Mouse (Mus musculus) CH12.LX (cell line): ENCODE data around the gene Syk. TPM values are rescaled to one million over a fixed set of nuclear protein-coding genes. Genes with fewer than 3 reads are reported as not detected.

ENCODE experiments used
- DNase-seq: peaks from one replicate; pipeline ENCODE4 v3.0.0-alpha.2; 2013; ENCODE audit errors: extremely low read depth
- H3K27ac ChIP-seq: 2 replicates; pipeline ENCODE4 v1.5.1; 2012; ENCODE audit warnings: low read depth, mild to moderate bottlenecking, control low read depth, moderate library complexity; ENCODE audit not compliant: insufficient read depth
- H3K27me3 ChIP-seq: replicated peaks from 2 replicates; pipeline ENCODE3; 2012; ENCODE audit warnings: inconsistent platforms
- H3K36me3 ChIP-seq, 2 experiments: replicated peaks in 1 of 2; 2 replicates each; pipeline versions ENCODE3 to v1.6.1; 2012; ENCODE audit warnings: inconsistent platforms in 1 of 2, low read length in 1 of 2, mild to moderate bottlenecking in 1 of 2, mixed read lengths in 1 of 2, moderate library complexity in 1 of 2; ENCODE audit not compliant: control insufficient read depth in 1 of 2, insufficient read depth in 1 of 2
- H3K4me1 ChIP-seq, 2 experiments: 2 replicates each; pipeline ENCODE4 v1.6.1; 2012; ENCODE audit warnings: inconsistent platforms in 1 of 2, moderate library complexity in 1 of 2; ENCODE audit not compliant: insufficient read depth in 2 of 2, control insufficient read depth in 1 of 2
- H3K4me2 ChIP-seq: 2 replicates; pipeline ENCODE4 v1.6.1; 2012; ENCODE audit warnings: low read depth, mild to moderate bottlenecking, control low read depth; ENCODE audit not compliant: poor library complexity, insufficient read depth, severe bottlenecking
- H3K4me3 ChIP-seq, 3 experiments: fragments of 150-350 bp in 1 of 3; sonication (generic) in 1 of 3; replicated peaks in 1 of 3; 2 replicates each; pipeline versions ENCODE3 to v1.5.1; 2011 to 2012; ENCODE audit warnings: low read depth in 2 of 3, low read length in 2 of 3, mild to moderate bottlenecking in 2 of 3, moderate library complexity in 2 of 3, control low read depth in 1 of 3, improper control_type of control experiment in 1 of 3, inconsistent platforms in 1 of 3, mixed read lengths in 1 of 3; ENCODE audit not compliant: poor library complexity in 1 of 3
- H3K79me2 ChIP-seq: replicated peaks from 2 replicates; pipeline ENCODE4 v1.6.1; 2012; ENCODE audit warnings: mild to moderate bottlenecking, moderate library complexity; ENCODE audit not compliant: control insufficient read depth, poor library complexity, insufficient read depth, severe bottlenecking; ENCODE audit errors: extremely low read depth
- H3K9ac ChIP-seq: 2 replicates; pipeline ENCODE4 v1.6.1; 2012; ENCODE audit warnings: low read depth, mild to moderate bottlenecking, control low read depth, moderate library complexity; ENCODE audit not compliant: insufficient read depth
- H3K9me3 ChIP-seq: replicated peaks from 2 replicates; pipeline ENCODE3; 2012; ENCODE audit warnings: low read length, inconsistent platforms, mixed read lengths
- BHLHE40 ChIP-seq: IDR thresholded peaks from 2 replicates; pipeline ENCODE4 v1.6.1; 2011; ENCODE audit warnings: mild to moderate bottlenecking, low read depth, low read length, improper control_type of control experiment
- CHD1 ChIP-seq: IDR thresholded peaks from 2 replicates; pipeline ENCODE4 v1.6.1; 2012; ENCODE audit warnings: low read depth, low read length, improper control_type of control experiment, inconsistent platforms
- CHD2 ChIP-seq: IDR thresholded peaks from 2 replicates; pipeline ENCODE4 v1.6.1; 2011; ENCODE audit warnings: low read length, improper control_type of control experiment
- CTCF ChIP-seq, 2 experiments: IDR thresholded peaks in 1 of 2; conservative IDR thresholded peaks in 1 of 2; 2 replicates each; pipeline ENCODE4 v1.5.1; 2011 to 2012; ENCODE audit warnings: low read depth in 2 of 2, low read length in 2 of 2, improper control_type of control experiment in 1 of 2, inconsistent platforms in 1 of 2, mild to moderate bottlenecking in 1 of 2, moderate library complexity in 1 of 2
- E2F4 ChIP-seq: IDR thresholded peaks from 2 replicates; pipeline ENCODE4 v1.6.1; 2011; ENCODE audit warnings: low read depth, low read length, improper control_type of control experiment; ENCODE audit not compliant: insufficient replicate concordance
- ELF1 ChIP-seq: IDR thresholded peaks from 2 replicates; pipeline ENCODE4 v1.6.1; 2014; ENCODE audit warnings: low read depth, mild to moderate bottlenecking, inconsistent platforms, low read length, improper control_type of control experiment
- EP300 ChIP-seq: IDR thresholded peaks from 2 replicates; pipeline ENCODE4 v1.6.1; 2011; ENCODE audit warnings: low read length, improper control_type of control experiment
- ETS1 ChIP-seq: conservative IDR thresholded peaks from 2 replicates; pipeline ENCODE4 v1.6.1; 2012; ENCODE audit warnings: low read depth, mild to moderate bottlenecking, inconsistent platforms, low read length, improper control_type of control experiment, moderate library complexity
- GABPA ChIP-seq: IDR thresholded peaks from 2 replicates; pipeline ENCODE4 v1.6.1; 2012; ENCODE audit warnings: low read depth, low read length, improper control_type of control experiment, inconsistent platforms; ENCODE audit not compliant: insufficient replicate concordance
- HCFC1 ChIP-seq: IDR thresholded peaks from 2 replicates; pipeline ENCODE4 v1.6.1; 2012; ENCODE audit warnings: low read depth, mild to moderate bottlenecking, inconsistent platforms, low read length, improper control_type of control experiment
- IRF4 ChIP-seq: IDR thresholded peaks from 2 replicates; pipeline ENCODE4 v1.6.1; 2014; ENCODE audit warnings: low read depth, mild to moderate bottlenecking, inconsistent platforms, low read length, improper control_type of control experiment
- JUN ChIP-seq: IDR thresholded peaks from 2 replicates; pipeline ENCODE4 v1.6.1; 2011; ENCODE audit warnings: low read depth, mild to moderate bottlenecking, low read length, improper control_type of control experiment, moderate library complexity; ENCODE audit not compliant: insufficient read depth
- JUND ChIP-seq: conservative IDR thresholded peaks from 2 replicates; pipeline ENCODE4 v1.6.1; 2011; ENCODE audit warnings: low read depth, low read length, improper control_type of control experiment
- KAT2A ChIP-seq: IDR thresholded peaks from 2 replicates; pipeline ENCODE4 v1.6.1; 2012; ENCODE audit warnings: low read length, improper control_type of control experiment, inconsistent platforms; ENCODE audit not compliant: insufficient replicate concordance
- MAFK ChIP-seq: IDR thresholded peaks from 2 replicates; pipeline ENCODE4 v1.6.1; 2011; ENCODE audit warnings: low read length, improper control_type of control experiment; ENCODE audit not compliant: insufficient replicate concordance
- MAX ChIP-seq: IDR thresholded peaks from 2 replicates; pipeline ENCODE4 v1.6.1; 2011; ENCODE audit warnings: low read length, improper control_type of control experiment
- MAZ ChIP-seq: IDR thresholded peaks from 2 replicates; pipeline ENCODE4 v1.6.1; 2012; ENCODE audit warnings: low read depth, mild to moderate bottlenecking, inconsistent platforms, low read length, improper control_type of control experiment, moderate library complexity
- MEF2A ChIP-seq: IDR thresholded peaks from 2 replicates; pipeline ENCODE4 v1.6.1; 2014; ENCODE audit warnings: low read depth, mild to moderate bottlenecking, inconsistent platforms, low read length, improper control_type of control experiment, borderline replicate concordance
- MXI1 ChIP-seq: IDR thresholded peaks from 2 replicates; pipeline ENCODE4 v1.6.1; 2011; ENCODE audit warnings: mild to moderate bottlenecking, low read depth, low read length, improper control_type of control experiment
- MYC ChIP-seq: IDR thresholded peaks from 2 replicates; pipeline ENCODE4 v1.6.1; 2011; ENCODE audit warnings: low read depth, mild to moderate bottlenecking, improper control_type of control experiment, low read length
- NELFE ChIP-seq: IDR thresholded peaks from 2 replicates; pipeline ENCODE4 v1.6.1; 2011; ENCODE audit warnings: low read depth, low read length, improper control_type of control experiment
- NRF1 ChIP-seq: IDR thresholded peaks from 2 replicates; pipeline ENCODE4 v1.6.1; 2014; ENCODE audit warnings: low read depth, mild to moderate bottlenecking, inconsistent platforms, low read length, improper control_type of control experiment, moderate library complexity
- PAX5 ChIP-seq: IDR thresholded peaks from 2 replicates; pipeline ENCODE4 v1.6.1; 2012; ENCODE audit warnings: low read length, inconsistent platforms, mixed read lengths
- POLR2A ChIP-seq: IDR thresholded peaks from 2 replicates; pipeline ENCODE4 v1.6.1; 2011; ENCODE audit warnings: low read depth, mild to moderate bottlenecking, improper control_type of control experiment, low read length
- POLR2AphosphoS2 ChIP-seq: IDR thresholded peaks from 2 replicates; pipeline ENCODE4 v1.6.1; 2011; ENCODE audit warnings: low read depth, low read length, improper control_type of control experiment
- RAD21 ChIP-seq: IDR thresholded peaks from 2 replicates; pipeline ENCODE4 v1.6.1; 2011; ENCODE audit warnings: low read depth, mild to moderate bottlenecking, low read length, improper control_type of control experiment, moderate library complexity
- RCOR1 ChIP-seq: conservative IDR thresholded peaks from 2 replicates; pipeline ENCODE4 v1.6.1; 2012; ENCODE audit warnings: low read depth, mild to moderate bottlenecking, inconsistent platforms, low read length, improper control_type of control experiment
- SIN3A ChIP-seq: IDR thresholded peaks from 2 replicates; pipeline ENCODE4 v1.6.1; 2012; ENCODE audit warnings: low read length, improper control_type of control experiment, inconsistent platforms
- SMC3 ChIP-seq: IDR thresholded peaks from 2 replicates; pipeline ENCODE4 v1.6.1; 2011; ENCODE audit warnings: low read depth, low read length, improper control_type of control experiment
- TBP ChIP-seq: conservative IDR thresholded peaks from 2 replicates; pipeline ENCODE4 v1.6.1; 2011; ENCODE audit warnings: low read depth, low read length, improper control_type of control experiment
- TCF12 ChIP-seq: IDR thresholded peaks from 2 replicates; pipeline ENCODE4 v1.6.1; 2014; ENCODE audit warnings: low read depth, mild to moderate bottlenecking, inconsistent platforms, low read length, improper control_type of control experiment
- UBTF ChIP-seq: IDR thresholded peaks from 2 replicates; pipeline ENCODE4 v1.6.1; 2012; ENCODE audit warnings: low read depth, mild to moderate bottlenecking, inconsistent platforms, low read length, improper control_type of control experiment, moderate library complexity
- USF1 ChIP-seq: IDR thresholded peaks from 2 replicates; pipeline ENCODE4 v1.6.1; 2014; ENCODE audit warnings: low read depth, mild to moderate bottlenecking, inconsistent platforms, low read length, improper control_type of control experiment
- USF2 ChIP-seq: conservative IDR thresholded peaks from 2 replicates; pipeline ENCODE4 v1.6.1; 2011; ENCODE audit warnings: low read depth, low read length, improper control_type of control experiment
- ZC3H11A ChIP-seq: IDR thresholded peaks from 2 replicates; pipeline ENCODE4 v1.6.1; 2012; ENCODE audit warnings: low read depth, mild to moderate bottlenecking, inconsistent platforms, low read length, improper control_type of control experiment
- ZKSCAN1 ChIP-seq: IDR thresholded peaks from 2 replicates; pipeline ENCODE4 v1.6.1; 2012; ENCODE audit warnings: low read depth, inconsistent platforms, low read length, improper control_type of control experiment, borderline replicate concordance
- ZMIZ1 ChIP-seq: IDR thresholded peaks from 2 replicates; pipeline ENCODE4 v1.6.1; 2012; ENCODE audit warnings: low read depth, mild to moderate bottlenecking, inconsistent platforms, low read length, improper control_type of control experiment
- ZNF384 ChIP-seq: IDR thresholded peaks from 2 replicates; pipeline ENCODE4 v1.6.1; 2012; ENCODE audit warnings: low read depth, low read length, improper control_type of control experiment, inconsistent platforms
- dilution Hi-C: fragments of 300-500 bp; cut with MboI; formaldehyde crosslinking; loops from 2 replicates; pipeline ENCODE4 v1.14.3; 2020; ENCODE audit warnings: low sequenced_read_pairs; ENCODE audit not compliant: extremely low pct_unique_long_range_greater_than_20kb, extremely low pct_ligation_motif_present
- in situ Hi-C: fragments of 300-500 bp; cut with MboI; formaldehyde crosslinking; loops from 3 replicates; pipeline ENCODE4 v1.14.3; 2019; ENCODE audit warnings: low sequenced_read_pairs, low pct_ligation_motif_present, low pct_unique_long_range_greater_than_20kb, mixed read lengths
- polyA plus RNA-seq: library from polyadenylated mRNA; unstranded; fragments of >175 nt; gene quantifications from 2 replicates; pipeline ENCODE4 v1.2.1, GENCODE M21; 2012; ENCODE audit warnings: low read depth; ENCODE audit not compliant: insufficient read length
- total RNA-seq, 2 experiments: library from RNA; depleted of rRNA; stranded (reverse); fragments of 300-350 nt in 1 of 2; fragments of >200 nt in 1 of 2; gene quantifications; 2 replicates each; pipeline ENCODE4 v1.2.3; 2012 to 2014

Gene Syk
- total and polyA plus RNA-seq, 3 experiments, result 117 to 185 (median 163) TPM

DNA sequence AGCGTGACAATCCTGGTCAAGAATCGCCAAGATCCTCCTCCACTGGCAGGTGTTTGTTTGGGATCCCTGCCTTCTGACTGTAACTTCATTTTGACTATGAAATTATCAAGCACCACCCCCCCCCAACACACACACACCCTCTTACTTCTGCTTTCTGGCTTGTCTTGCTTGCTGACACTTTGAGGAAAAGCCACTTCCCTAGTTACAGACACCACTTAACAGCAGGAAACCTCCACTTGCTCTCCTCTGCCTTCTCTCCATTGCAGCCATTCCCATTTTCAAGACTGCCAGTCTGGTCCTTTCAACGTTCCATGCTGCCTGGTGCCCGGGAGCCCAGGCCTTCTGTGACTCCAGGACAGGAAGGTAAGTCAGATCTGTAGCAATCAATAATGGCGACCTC is 13.7 kb downstream of the Syk start:
- peak; percentile 76 for DNase-seq
- H3K9me3 ChIP-seq, result peaks cover 35% of the 10 kb centered on the region
- H3K36me3 ChIP-seq, result peaks cover 35 to 38% of the 10 kb centered on the region in 2 experiments
- peak overlapping the region; percentile 97 for H3K9ac ChIP-seq
- peak overlapping the region; percentile 92 for H3K27ac ChIP-seq
- no peaks in the 10 kb centered on the region for H3K27me3 ChIP-seq
- dilution Hi-C loops (no loop called here), in situ Hi-C loops (no loop called here)
- peaks cover 82% of the 10 kb centered on the region for H3K79me2 ChIP-seq
- peak overlapping the region; percentile 82 to 89 (median 86) for H3K4me3 ChIP-seq
- peaks cover 17 to 36% of the 10 kb centered on the region in 2 experiments for H3K4me1 ChIP-seq
- TF ChIP-seq MEF2A (no peak), ZNF384 (no peak), MYC (no peak), NELFE (peak; percentile 66; the same call in 1 of the 2 replicates), ELF1 (peak; percentile 46; the same call in 1 of the 2 replicates), JUND (no peak), MAZ (no peak), BHLHE40 (peak; percentile 28; the same call in 1 of the 2 replicates), POLR2AphosphoS2 (no peak), ZC3H11A (no peak), ETS1 (no peak; the same call in 1 of the 2 replicates), KAT2A (no peak), IRF4 (peak; percentile 41; the same call in 1 of the 2 replicates), MAX (no peak), SIN3A (peak; percentile 36; the same call in 1 of the 2 replicates), CHD1 (no peak; the same call in 1 of the 2 replicates), EP300 (peak; percentile 30; the same call in 1 of the 2 replicates), RCOR1 (no peak), USF1 (no peak), MXI1 (no peak), POLR2A (peak; percentile 66), SMC3 (no peak), ZKSCAN1 (no peak), MAFK (no peak), E2F4 (no peak), TBP (peak; percentile 69; the same call in 1 of the 2 replicates), HCFC1 (no peak), NRF1 (no peak), USF2 (no peak), CTCF (conservative IDR thresholded peaks at IDR 0.05 in 1 of 2, IDR thresholded peaks at IDR 0.05 in 1 of 2; ENCODE audit: low read depth in 2 of 2, low read length in 2 of 2) (no peak), GABPA (no peak), PAX5 (no peak), TCF12 (peak; percentile 67; the same call in 1 of the 2 replicates), UBTF (no peak), RAD21 (no peak), CHD2 (no peak), ZMIZ1 (no peak), JUN (no peak)
- peak overlapping the region; percentile 72 for H3K4me2 ChIP-seq
